Mouse (Mus musculus): Measurements from ENCODE around the gene Cbx3. TPM values are rescaled to one million over a fixed set of nuclear protein-coding genes. Genes with fewer than 3 reads are reported as not detected.
A peak's percentile ranks its signal among the peaks of the same experiment; 100 is the strongest.

The Cbx3 gene
- polyA plus RNA-seq, 1 experiment from 2014 or later, result 411 TPM

DNA sequence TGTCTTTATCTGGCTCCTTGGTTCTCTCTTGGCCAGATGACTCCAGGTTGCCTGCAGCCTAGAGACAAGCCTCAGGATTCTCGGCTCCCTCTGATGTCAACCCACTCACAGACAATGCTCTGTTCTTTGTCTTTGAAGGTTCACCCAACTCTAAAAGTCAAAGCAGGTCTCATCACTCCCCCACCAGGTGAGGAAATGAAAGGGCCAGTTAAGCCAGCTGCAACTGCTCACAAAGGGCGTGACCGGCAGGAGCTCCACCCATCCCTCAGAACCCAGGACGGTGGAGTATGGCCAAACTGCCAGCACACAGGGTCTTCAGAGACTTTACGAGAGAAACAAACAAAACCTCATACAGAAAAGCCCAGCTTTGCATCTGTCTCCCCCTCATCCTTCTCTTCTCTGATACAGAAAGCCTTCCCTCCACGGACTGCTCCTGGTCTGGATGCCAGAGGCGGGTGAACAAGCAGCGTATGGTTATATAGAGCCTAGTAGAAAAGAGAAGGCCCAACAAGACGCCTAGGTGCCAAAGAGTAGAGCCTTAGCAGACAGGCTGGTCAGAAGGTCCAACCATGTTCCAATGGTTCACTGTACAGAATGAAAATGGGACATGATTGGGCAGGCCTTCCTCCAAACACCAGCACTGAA, 27.8 kb upstream of the Cbx3 start:
- Histone ChIP-seq H3K4me3 (ENCODE audit: low read depth, low read length) (no peak overlapping the region), H3K36me3 (ENCODE audit: control insufficient read depth, insufficient read depth, low read length) (no peaks in the 10 kb centered on the region), H3K9me3 (ENCODE audit: control insufficient read depth, low read length) (no peaks in the 10 kb centered on the region), H3K4me2 (ENCODE audit: low read depth, low read length) (no peak overlapping the region), H3K27me3 (replicated peaks; ENCODE audit: control insufficient read depth, insufficient read depth, low read length) (no peaks in the 10 kb centered on the region), H3K27ac (replicated peaks; ENCODE audit: low read depth, low read length) (no peak overlapping the region), H3K4me1 (ENCODE audit: control insufficient read depth, insufficient read depth, low read length) (no peaks in the 10 kb centered on the region; the same call in 1 of the 2 replicates), H3K9ac (ENCODE audit: low read depth, low read length) (no peak overlapping the region)
- 53% methylated on average over 9 of the region's 9 CpGs for WGBS
- DNase-seq (ENCODE audit: low spot score) (no peak), ATAC-seq (ENCODE audit: low read depth) (peak; percentile 20; the same call in 1 of the 2 replicates)

DNA sequence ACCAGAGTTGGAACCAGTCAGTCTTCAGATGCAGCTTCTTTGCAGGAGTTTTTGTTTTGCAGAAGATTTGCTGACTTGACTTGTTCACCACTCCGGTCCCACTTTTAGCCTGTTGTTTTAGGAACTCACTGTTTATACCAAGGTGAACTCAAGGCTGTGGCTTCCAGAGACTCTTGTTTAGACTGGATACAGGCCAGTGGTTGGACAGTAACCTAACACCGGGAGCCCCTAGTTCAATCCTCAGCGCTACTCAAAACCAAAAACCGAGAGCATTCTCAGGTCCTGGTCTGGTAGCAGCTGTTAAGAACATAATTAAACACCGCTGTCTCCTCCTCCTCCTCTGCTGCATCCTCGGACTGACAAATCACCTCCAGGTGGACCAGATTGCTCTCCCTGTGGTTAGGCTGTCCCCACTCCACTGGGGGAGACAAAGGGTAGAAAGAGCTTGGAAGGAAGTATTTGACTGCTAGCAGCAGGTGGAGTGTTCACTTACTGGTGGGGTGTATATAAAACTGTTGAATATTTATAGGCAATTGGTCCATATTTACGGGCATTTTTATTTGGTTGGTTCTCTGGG, 17.1 kb upstream of the Cbx3 start:
- Histone ChIP-seq H3K9me3 (ENCODE audit: control insufficient read depth, low read length) (no peaks in the 10 kb centered on the region), H3K4me1 (ENCODE audit: control insufficient read depth, insufficient read depth, low read length) (no peaks in the 10 kb centered on the region; the same call in 1 of the 2 replicates), H3K4me2 (ENCODE audit: low read depth, low read length) (no peak overlapping the region), H3K27ac (replicated peaks; ENCODE audit: low read depth, low read length) (no peak overlapping the region), H3K36me3 (ENCODE audit: control insufficient read depth, insufficient read depth, low read length) (peaks cover 10% of the 10 kb centered on the region), H3K4me3 (ENCODE audit: low read depth, low read length) (no peak overlapping the region), H3K27me3 (replicated peaks; ENCODE audit: control insufficient read depth, insufficient read depth, low read length) (no peaks in the 10 kb centered on the region), H3K9ac (ENCODE audit: low read depth, low read length) (no peak overlapping the region)
- ATAC-seq (ENCODE audit: low read depth), result no peak
- WGBS, result 36% methylated on average over 7 of the region's 7 CpGs
- DNase-seq (ENCODE audit: low spot score), result no peak

DNA sequence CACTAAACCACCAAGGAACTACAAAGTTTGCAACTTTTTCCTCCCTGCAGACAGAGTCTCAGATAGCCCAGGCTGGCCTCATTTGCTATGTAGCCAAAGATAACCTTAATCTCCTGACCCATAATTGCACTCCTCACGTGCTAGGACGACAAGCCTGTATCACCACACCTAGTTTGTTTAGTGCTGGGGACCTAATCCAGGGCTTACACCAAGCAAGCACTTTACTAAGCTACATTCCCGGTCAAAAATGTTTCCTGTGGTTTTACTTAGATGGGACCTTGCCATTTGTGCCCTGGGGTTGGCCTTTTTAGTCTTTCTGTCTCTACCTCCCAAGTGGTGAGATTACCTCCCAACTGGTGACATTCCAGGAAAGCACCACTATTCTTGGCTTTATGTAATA, 15.2 kb upstream of the Cbx3 start:
- WGBS, result 42% methylated on average over 3 of the region's 3 CpGs
- H3K9ac ChIP-seq (ENCODE audit: low read depth, low read length), result no peak overlapping the region
- H3K27me3 ChIP-seq (replicated peaks; ENCODE audit: control insufficient read depth, insufficient read depth, low read length), result no peaks in the 10 kb centered on the region
- DNase-seq (ENCODE audit: low spot score) (no peak), ATAC-seq (ENCODE audit: low read depth) (no peak)
- no peak overlapping the region for H3K27ac ChIP-seq (replicated peaks; ENCODE audit: low read depth, low read length)
- no peak overlapping the region for H3K4me2 ChIP-seq (ENCODE audit: low read depth, low read length)
- H3K4me3 ChIP-seq (ENCODE audit: low read depth, low read length), result no peak overlapping the region
- H3K36me3 ChIP-seq (ENCODE audit: control insufficient read depth, insufficient read depth, low read length), result peaks cover 26% of the 10 kb centered on the region
- H3K9me3 ChIP-seq (ENCODE audit: control insufficient read depth, low read length), result no peaks in the 10 kb centered on the region
- H3K4me1 ChIP-seq (ENCODE audit: control insufficient read depth, insufficient read depth, low read length), result no peaks in the 10 kb centered on the region; the same call in 1 of the 2 replicates

DNA sequence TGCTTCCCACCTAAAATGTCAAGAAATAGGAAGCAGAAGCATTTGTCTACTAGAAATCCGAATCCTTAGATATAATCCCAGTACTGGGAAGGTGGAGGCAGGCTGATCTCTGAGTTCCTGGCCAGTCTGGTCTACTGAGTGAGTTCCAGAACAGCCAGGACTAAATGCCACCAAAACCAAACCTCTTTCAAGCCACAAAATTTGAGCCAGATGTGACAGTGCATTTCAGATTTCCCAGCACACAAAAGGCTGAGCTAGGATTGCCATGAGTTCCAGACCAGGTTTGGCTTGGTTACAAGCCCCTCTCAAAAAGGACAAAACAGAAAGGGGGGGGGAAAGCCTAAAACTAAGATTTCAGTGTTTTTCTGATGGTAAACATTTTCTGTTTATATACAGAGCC, 14.0 kb upstream of the Cbx3 start:
- H3K9ac ChIP-seq (ENCODE audit: low read depth, low read length), result no peak overlapping the region

DNA sequence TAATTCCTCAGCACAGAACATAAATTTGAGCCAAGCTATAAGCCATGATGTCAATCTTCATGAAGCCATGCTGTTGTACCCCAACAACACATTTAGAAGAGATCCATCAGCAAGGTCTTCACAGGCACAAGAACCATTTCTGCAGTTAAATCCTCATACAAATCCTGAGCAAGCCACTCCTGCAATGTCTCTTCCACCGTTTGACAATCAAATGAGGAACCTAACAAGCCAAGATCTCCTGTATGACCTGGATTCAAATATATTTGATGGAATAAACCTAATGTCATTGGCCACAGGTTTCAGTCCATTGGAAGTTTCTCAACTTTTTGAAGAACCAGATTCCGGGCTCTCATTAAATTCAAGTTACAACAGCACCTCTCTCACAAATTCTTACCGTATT, 12.9 kb upstream of the Cbx3 start:
- WGBS, result 76% methylated on average over 3 of the region's 3 CpGs
- H3K27ac ChIP-seq (replicated peaks; ENCODE audit: low read depth, low read length), result no peak overlapping the region
- no peak overlapping the region for H3K4me3 ChIP-seq (ENCODE audit: low read depth, low read length)
- no peak overlapping the region for H3K9ac ChIP-seq (ENCODE audit: low read depth, low read length)
- no peaks in the 10 kb centered on the region for H3K4me1 ChIP-seq (ENCODE audit: control insufficient read depth, insufficient read depth, low read length)
- no peak for ATAC-seq (ENCODE audit: low read depth)
- H3K4me2 ChIP-seq (ENCODE audit: low read depth, low read length), result no peak overlapping the region
- no peaks in the 10 kb centered on the region for H3K9me3 ChIP-seq (ENCODE audit: control insufficient read depth, low read length)
- DNase-seq (ENCODE audit: low spot score), result no peak
- H3K27me3 ChIP-seq (replicated peaks; ENCODE audit: control insufficient read depth, insufficient read depth, low read length), result no peaks in the 10 kb centered on the region
- H3K36me3 ChIP-seq (ENCODE audit: control insufficient read depth, insufficient read depth, low read length), result peaks cover 46% of the 10 kb centered on the region

More for the DNA sequence above, 14.0 kb upstream of the Cbx3 start:
- Histone ChIP-seq H3K36me3 (ENCODE audit: control insufficient read depth, insufficient read depth, low read length) (peaks cover 36% of the 10 kb centered on the region), H3K27me3 (replicated peaks; ENCODE audit: control insufficient read depth, insufficient read depth, low read length) (no peaks in the 10 kb centered on the region), H3K27ac (replicated peaks; ENCODE audit: low read depth, low read length) (peak overlapping the region; percentile 44), H3K9me3 (ENCODE audit: control insufficient read depth, low read length) (no peaks in the 10 kb centered on the region), H3K4me2 (ENCODE audit: low read depth, low read length) (no peak overlapping the region), H3K4me3 (ENCODE audit: low read depth, low read length) (no peak overlapping the region), H3K4me1 (ENCODE audit: control insufficient read depth, insufficient read depth, low read length) (no peaks in the 10 kb centered on the region)
- no peak for ATAC-seq (ENCODE audit: low read depth)
- 56% methylated on average over 1 of the region's 1 CpGs for WGBS
- no peak for DNase-seq (ENCODE audit: low spot score)

DNA sequence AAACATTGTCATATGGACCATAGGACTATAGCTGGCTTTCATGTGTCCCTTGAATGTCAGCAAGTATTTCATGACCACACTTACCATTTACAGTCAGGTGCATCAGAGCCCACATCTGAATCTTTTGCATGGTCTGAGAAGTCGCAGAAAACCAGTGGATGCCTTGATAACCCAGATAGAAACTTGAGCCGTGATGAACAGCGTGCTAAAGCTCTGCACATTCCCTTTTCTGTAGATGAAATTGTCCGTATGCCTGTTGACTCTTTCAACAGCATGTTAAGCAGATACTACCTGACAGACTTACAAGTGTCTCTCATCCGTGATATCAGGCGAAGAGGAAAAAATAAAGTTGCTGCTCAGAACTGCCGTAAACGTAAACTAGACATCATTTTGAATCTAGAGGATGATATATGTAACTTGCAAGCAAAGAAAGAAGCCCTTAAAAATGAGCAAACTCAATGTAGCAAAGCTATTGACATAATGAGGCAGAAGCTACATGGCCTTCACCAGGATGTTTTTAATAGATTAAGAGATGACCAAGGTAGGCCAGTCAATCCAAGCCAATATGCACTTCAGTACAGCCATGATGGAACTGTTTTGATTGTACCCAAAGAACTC, 12.3 kb upstream of the Cbx3 start:
- Histone ChIP-seq H3K9me3 (ENCODE audit: control insufficient read depth, low read length) (no peaks in the 10 kb centered on the region), H3K4me1 (ENCODE audit: control insufficient read depth, insufficient read depth, low read length) (no peaks in the 10 kb centered on the region), H3K4me3 (ENCODE audit: low read depth, low read length) (no peak overlapping the region), H3K36me3 (ENCODE audit: control insufficient read depth, insufficient read depth, low read length) (peaks cover 49% of the 10 kb centered on the region), H3K27ac (replicated peaks; ENCODE audit: low read depth, low read length) (no peak overlapping the region), H3K27me3 (replicated peaks; ENCODE audit: control insufficient read depth, insufficient read depth, low read length) (no peaks in the 10 kb centered on the region), H3K4me2 (ENCODE audit: low read depth, low read length) (no peak overlapping the region), H3K9ac (ENCODE audit: low read depth, low read length) (no peak overlapping the region)
- WGBS, result 85% methylated on average over 8 of the region's 8 CpGs
- DNase-seq (ENCODE audit: low spot score) (no peak), ATAC-seq (ENCODE audit: low read depth) (no peak)

DNA sequence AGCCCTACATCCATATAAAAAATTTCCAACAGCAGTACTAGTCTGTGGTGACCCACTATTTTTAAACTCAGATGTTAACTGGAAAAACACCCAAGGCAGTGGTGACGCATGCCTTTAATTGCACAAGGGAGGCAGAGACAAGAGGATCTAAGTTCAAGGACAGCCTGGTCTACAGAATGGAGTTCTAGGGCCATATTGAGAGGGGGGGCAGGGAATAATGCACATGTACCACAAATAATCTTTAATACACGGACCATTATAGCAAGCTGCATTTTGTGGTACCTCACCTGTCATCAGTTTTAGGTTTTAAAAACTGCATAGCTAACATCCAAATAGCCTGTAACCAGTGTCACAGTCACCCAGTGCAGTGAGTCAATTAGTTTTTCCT, 11.2 kb upstream of the Cbx3 start:
- Histone ChIP-seq H3K27me3 (replicated peaks; ENCODE audit: control insufficient read depth, insufficient read depth, low read length) (no peaks in the 10 kb centered on the region), H3K9me3 (ENCODE audit: control insufficient read depth, low read length) (no peaks in the 10 kb centered on the region), H3K9ac (ENCODE audit: low read depth, low read length) (no peak overlapping the region), H3K4me2 (ENCODE audit: low read depth, low read length) (no peak overlapping the region), H3K36me3 (ENCODE audit: control insufficient read depth, insufficient read depth, low read length) (peaks cover 59% of the 10 kb centered on the region), H3K4me3 (ENCODE audit: low read depth, low read length) (no peak overlapping the region), H3K4me1 (ENCODE audit: control insufficient read depth, insufficient read depth, low read length) (no peaks in the 10 kb centered on the region; the same call in 1 of the 2 replicates), H3K27ac (replicated peaks; ENCODE audit: low read depth, low read length) (no peak overlapping the region)
- 49% methylated on average over 2 of the region's 2 CpGs for WGBS
- DNase-seq (ENCODE audit: low spot score) (no peak), ATAC-seq (ENCODE audit: low read depth) (peak; percentile 19; the same call in 1 of the 2 replicates)

DNA sequence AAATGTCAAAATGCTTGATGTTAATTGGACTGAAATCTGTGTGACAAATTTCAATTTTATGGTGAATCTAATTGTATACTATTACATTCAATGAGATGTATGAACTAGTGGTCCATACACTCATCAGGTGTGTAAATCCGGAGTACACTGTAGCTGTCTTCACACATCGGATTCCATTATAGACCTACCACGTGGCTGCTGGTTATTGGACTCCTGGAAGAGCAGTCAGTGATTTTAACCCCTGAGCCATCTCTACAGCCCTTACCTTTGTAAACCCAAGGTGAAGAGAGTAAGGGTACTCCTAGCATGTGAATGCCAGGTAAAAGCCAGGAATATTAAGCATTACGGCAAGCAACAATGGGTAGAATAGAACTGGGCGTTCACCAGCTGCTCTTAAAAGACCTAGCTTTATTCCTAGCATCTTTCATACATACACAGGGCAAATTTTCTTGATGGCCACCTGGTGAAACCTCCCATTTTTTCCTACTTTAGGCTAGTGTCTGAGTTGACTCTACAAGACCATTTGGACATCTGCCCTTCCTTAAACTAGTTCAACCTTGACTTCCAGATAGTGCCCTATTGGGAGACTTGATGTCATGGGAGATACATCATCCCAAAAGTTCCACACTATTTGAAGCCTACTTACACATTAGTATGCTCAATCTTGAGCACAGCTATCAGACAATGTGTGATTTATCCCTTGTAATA, 10.7 kb upstream of the Cbx3 start:
- WGBS, result 43% methylated on average over 5 of the region's 5 CpGs
- Histone ChIP-seq H3K27ac (replicated peaks; ENCODE audit: low read depth, low read length) (no peak overlapping the region), H3K9me3 (ENCODE audit: control insufficient read depth, low read length) (no peaks in the 10 kb centered on the region), H3K9ac (ENCODE audit: low read depth, low read length) (no peak overlapping the region), H3K4me1 (ENCODE audit: control insufficient read depth, insufficient read depth, low read length) (no peaks in the 10 kb centered on the region; the same call in 1 of the 2 replicates), H3K4me3 (ENCODE audit: low read depth, low read length) (no peak overlapping the region), H3K27me3 (replicated peaks; ENCODE audit: control insufficient read depth, insufficient read depth, low read length) (no peaks in the 10 kb centered on the region), H3K4me2 (ENCODE audit: low read depth, low read length) (no peak overlapping the region), H3K36me3 (ENCODE audit: control insufficient read depth, insufficient read depth, low read length) (peaks cover 65% of the 10 kb centered on the region)
- DNase-seq (ENCODE audit: low spot score) (no peak), ATAC-seq (ENCODE audit: low read depth) (peak; percentile 19)

Measured in embryonic facial prominence, embryonic 14.5 days (tissue).